Mouse (Mus musculus): ENCODE data around the gene Dlg3. TPM values are rescaled to one million over a fixed set of nuclear protein-coding genes. Genes with fewer than 3 reads are reported as not detected.

The Dlg3 gene
- total and polyA plus RNA-seq, 3 experiments = 8.3 to 12.1 (median 8.4) TPM

DNA sequence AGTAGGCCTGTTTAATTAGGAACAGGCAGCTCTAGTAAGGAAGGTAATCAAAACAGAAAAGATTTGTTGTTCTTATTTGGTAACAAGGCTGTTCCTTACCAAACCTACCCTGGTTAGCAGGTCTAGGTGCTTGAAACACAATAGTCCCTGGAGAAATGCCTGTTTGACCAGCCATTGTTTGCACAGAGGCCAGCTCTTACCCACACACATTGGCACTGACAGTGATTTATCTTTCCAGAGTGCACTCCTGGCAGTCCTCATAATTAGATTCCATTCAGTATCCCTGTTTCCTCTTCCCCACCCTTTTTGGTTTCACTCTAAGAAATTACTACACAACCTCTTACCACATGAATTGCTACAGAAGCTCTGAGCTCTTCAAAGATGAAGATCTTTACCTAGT is 71.7 kb downstream of the Dlg3 start:
- Histone ChIP-seq H3K4me3 (replicated peaks in 1 of 3; ENCODE audit: low read depth in 2 of 3, low read length in 2 of 3, poor library complexity in 1 of 3) (no peak overlapping the region), H3K4me1 (ENCODE audit: control insufficient read depth in 1 of 2, insufficient read depth in 2 of 2) (no peaks in the 10 kb centered on the region), H3K36me3 (replicated peaks in 1 of 2; ENCODE audit: control insufficient read depth in 1 of 2, insufficient read depth in 1 of 2, low read length in 1 of 2) (no peaks in the 10 kb centered on the region), H3K79me2 (replicated peaks; ENCODE audit: control insufficient read depth, extremely low read depth, insufficient read depth, poor library complexity, severe bottlenecking) (no peaks in the 10 kb centered on the region), H3K27ac (ENCODE audit: insufficient read depth, low read depth) (no peak overlapping the region), H3K4me2 (ENCODE audit: insufficient read depth, low read depth, poor library complexity, severe bottlenecking) (no peak overlapping the region), H3K9me3 (replicated peaks; ENCODE audit: low read length) (no peaks in the 10 kb centered on the region), H3K9ac (ENCODE audit: insufficient read depth, low read depth) (no peak overlapping the region), H3K27me3 (replicated peaks) (no peaks in the 10 kb centered on the region)
- dilution Hi-C loops (cut with MboI; ENCODE audit: extremely low pct_ligation_motif_present, extremely low pct_unique_long_range_greater_than_20kb, low sequenced_read_pairs) = no loop called here
- in situ Hi-C loops (cut with MboI; ENCODE audit: low pct_ligation_motif_present, low pct_unique_long_range_greater_than_20kb, low sequenced_read_pairs) = no loop called here
- no peak for DNase-seq (ENCODE audit: extremely low read depth)
- TF ChIP-seq SIN3A (IDR thresholded peaks at IDR 0.05; ENCODE audit: low read length) (no peak), BHLHE40 (IDR thresholded peaks at IDR 0.05; ENCODE audit: low read depth, low read length) (no peak), JUND (conservative IDR thresholded peaks at IDR 0.05; ENCODE audit: low read depth, low read length) (no peak), JUN (IDR thresholded peaks at IDR 0.05; ENCODE audit: insufficient read depth, low read depth, low read length) (no peak), NELFE (IDR thresholded peaks at IDR 0.05; ENCODE audit: low read depth, low read length) (no peak), POLR2A (IDR thresholded peaks at IDR 0.05; ENCODE audit: low read depth, low read length) (no peak), POLR2AphosphoS2 (IDR thresholded peaks at IDR 0.05; ENCODE audit: low read depth, low read length) (no peak), ETS1 (conservative IDR thresholded peaks at IDR 0.05; ENCODE audit: low read depth, low read length) (no peak), ELF1 (IDR thresholded peaks at IDR 0.05; ENCODE audit: low read depth, low read length) (no peak), MXI1 (IDR thresholded peaks at IDR 0.05; ENCODE audit: low read depth, low read length) (no peak), KAT2A (IDR thresholded peaks at IDR 0.05; ENCODE audit: insufficient replicate concordance, low read length) (no peak), NRF1 (IDR thresholded peaks at IDR 0.05; ENCODE audit: low read depth, low read length) (no peak), USF1 (IDR thresholded peaks at IDR 0.05; ENCODE audit: low read depth, low read length) (no peak), ZNF384 (IDR thresholded peaks at IDR 0.05; ENCODE audit: low read depth, low read length) (no peak), GABPA (IDR thresholded peaks at IDR 0.05; ENCODE audit: insufficient replicate concordance, low read depth, low read length) (no peak), HCFC1 (IDR thresholded peaks at IDR 0.05; ENCODE audit: low read depth, low read length) (no peak), CHD1 (IDR thresholded peaks at IDR 0.05; ENCODE audit: low read depth, low read length) (no peak), MAFK (IDR thresholded peaks at IDR 0.05; ENCODE audit: insufficient replicate concordance, low read length) (no peak), ZKSCAN1 (IDR thresholded peaks at IDR 0.05; ENCODE audit: borderline replicate concordance, low read depth, low read length) (no peak)

Other genes starting within 250 kb of the Dlg3 start
- not detected in 2 replicates for gene Dgat2l6, start 242.9 kb upstream of the Dlg3 start, total RNA-seq (2012; rRNA removed)
- 0.07 TPM in 1 of 2 replicates, not detected in the other for gene Dgat2l6, start 242.9 kb upstream of the Dlg3 start, total RNA-seq (2014; rRNA removed)
- not detected in 2 replicates for gene Dgat2l6, start 242.9 kb upstream of the Dlg3 start, polyA plus RNA-seq (2012; ENCODE audit: insufficient read length, low read depth)
- not detected in 2 replicates for gene Awat1, start 195.5 kb upstream of the Dlg3 start, total RNA-seq (2012; rRNA removed)
- not detected in 2 replicates for gene Awat1, start 195.5 kb upstream of the Dlg3 start, total RNA-seq (2014; rRNA removed)
- gene Awat1, start 195.5 kb upstream of the Dlg3 start, polyA plus RNA-seq (2012; ENCODE audit: insufficient read length, low read depth) = not detected in 2 replicates
- gene P2ry4, start 172.9 kb upstream of the Dlg3 start, total RNA-seq (2012; rRNA removed) = not detected in 2 replicates
- not detected in 2 replicates for gene P2ry4, start 172.9 kb upstream of the Dlg3 start, total RNA-seq (2014; rRNA removed)
- not detected in 2 replicates for gene P2ry4, start 172.9 kb upstream of the Dlg3 start, polyA plus RNA-seq (2012; ENCODE audit: insufficient read length, low read depth)
- not detected in 2 replicates for gene Arr3, start 162.2 kb upstream of the Dlg3 start, total RNA-seq (2012; rRNA removed)
- gene Arr3, start 162.2 kb upstream of the Dlg3 start, total RNA-seq (2014; rRNA removed) = not detected in 2 replicates
- not detected in 2 replicates for gene Arr3, start 162.2 kb upstream of the Dlg3 start, polyA plus RNA-seq (2012; ENCODE audit: insufficient read length, low read depth)
- 24.0 and 27.1 TPM in 2 replicates for gene Kif4, start 142.0 kb upstream of the Dlg3 start, total RNA-seq (2012; rRNA removed)
- gene Kif4, start 142.0 kb upstream of the Dlg3 start, total RNA-seq (2014; rRNA removed) = 29.5 and 32.2 TPM in 2 replicates
- 34.6 and 38.8 TPM in 2 replicates for gene Kif4, start 142.0 kb upstream of the Dlg3 start, polyA plus RNA-seq (2012; ENCODE audit: insufficient read length, low read depth)
- gene Pdzd11, start 141.2 kb upstream of the Dlg3 start, total RNA-seq (2012; rRNA removed) = 33.8 and 47.0 TPM in 2 replicates
- gene Pdzd11, start 141.2 kb upstream of the Dlg3 start, total RNA-seq (2014; rRNA removed) = 77.0 and 78.9 TPM in 2 replicates
- gene Pdzd11, start 141.2 kb upstream of the Dlg3 start, polyA plus RNA-seq (2012; ENCODE audit: insufficient read length, low read depth) = 62.4 and 77.2 TPM in 2 replicates
- gene Gdpd2, start 37.8 kb upstream of the Dlg3 start, total RNA-seq (2012; rRNA removed) = not detected in 2 replicates
- gene Gdpd2, start 37.8 kb upstream of the Dlg3 start, total RNA-seq (2014; rRNA removed) = not detected in 2 replicates
- gene Gdpd2, start 37.8 kb upstream of the Dlg3 start, polyA plus RNA-seq (2012; ENCODE audit: insufficient read length, low read depth) = 0.09 TPM in 1 of 2 replicates, not detected in the other

Measured in CH12.LX (cell line).